Mouse (Mus musculus) liver, adult 2 months (tissue): Measurements from ENCODE around the gene Ruvbl2. TPM values are rescaled to one million over a fixed set of nuclear protein-coding genes. Genes with fewer than 3 reads are reported as not detected.
A peak's percentile ranks its signal among the peaks of the same experiment; 100 is the strongest.

Experiments
- DNase-seq: peaks from one replicate; pipeline ENCODE4 v3.0.0-alpha.2; 2011; ENCODE audit warnings: low read depth, low spot score; ENCODE audit errors: extremely low read depth
- H3K27ac ChIP-seq: fragments of 200-500 bp; replicated peaks from 2 replicates; pipeline ENCODE4 v1.5.1; 2012; ENCODE audit warnings: low read depth, mild to moderate bottlenecking, control low read depth, inconsistent platforms, low read length; ENCODE audit not compliant: insufficient read depth
- H3K27me3 ChIP-seq: fragments of 200-500 bp; 2 replicates; pipeline ENCODE4 v1.6.1; 2012; ENCODE audit warnings: mild to moderate bottlenecking, moderate library complexity, low read length, inconsistent platforms; ENCODE audit not compliant: control insufficient read depth, insufficient read depth
- H3K36me3 ChIP-seq: fragments of 200-500 bp; 2 replicates; pipeline ENCODE4 v1.6.1; 2012; ENCODE audit warnings: low read length, inconsistent platforms; ENCODE audit not compliant: control insufficient read depth, insufficient read depth
- H3K4me1 ChIP-seq: fragments of 200-500 bp; 2 replicates; pipeline ENCODE4 v1.6.1; 2011; ENCODE audit warnings: low read length; ENCODE audit not compliant: control insufficient read depth, insufficient read depth
- H3K4me3 ChIP-seq: fragments of 200-500 bp; 2 replicates; pipeline ENCODE4 v1.5.1; 2011; ENCODE audit warnings: low read depth, mild to moderate bottlenecking, control low read depth, low read length, moderate library complexity; ENCODE audit not compliant: insufficient read depth
- H3K79me2 ChIP-seq: fragments of 200-500 bp; 2 replicates; pipeline ENCODE4 v1.6.1; 2012; ENCODE audit warnings: inconsistent platforms, mild to moderate bottlenecking, low read length, moderate library complexity; ENCODE audit not compliant: control insufficient read depth, insufficient read depth
- H3K9ac ChIP-seq: fragments of 200-500 bp; 2 replicates; pipeline ENCODE4 v1.6.1; 2012; ENCODE audit warnings: low read depth, mild to moderate bottlenecking, control low read depth, inconsistent platforms, low read length
- CTCF ChIP-seq: fragments of 200-500 bp; IDR thresholded peaks from 2 replicates; pipeline ENCODE4 v1.5.1; 2011; ENCODE audit warnings: low read depth, low read length, control low read depth
- POLR2A ChIP-seq: fragments of 200-500 bp; IDR thresholded peaks from 2 replicates; pipeline ENCODE4 v1.6.1; 2011; ENCODE audit warnings: low read length, control low read depth; ENCODE audit not compliant: insufficient read depth; ENCODE audit errors: extremely low read depth
- WGBS: fragments of 180-500 bp; shearing (Covaris S2); methylation state at CpG from one replicate; pipeline ENCODE4 v1.1.7; 2018; 5-methylcytosine and 5-hydroxymethylcytosine counted together
- polyA plus RNA-seq: library from polyadenylated mRNA; depleted of rRNA; stranded (reverse); fragments of >200 nt; gene quantifications from 2 replicates; pipeline ENCODE4 v1.2.3, GENCODE M21; 2012
- total RNA-seq: library from RNA; depleted of rRNA; stranded (reverse); fragments of >200 nt; gene quantifications from 2 replicates; pipeline ENCODE4 v1.2.3, GENCODE M21; 2014

Gene Ruvbl2
- total and polyA plus RNA-seq, 2 experiments: 8.9 to 28.8 TPM

DNA sequence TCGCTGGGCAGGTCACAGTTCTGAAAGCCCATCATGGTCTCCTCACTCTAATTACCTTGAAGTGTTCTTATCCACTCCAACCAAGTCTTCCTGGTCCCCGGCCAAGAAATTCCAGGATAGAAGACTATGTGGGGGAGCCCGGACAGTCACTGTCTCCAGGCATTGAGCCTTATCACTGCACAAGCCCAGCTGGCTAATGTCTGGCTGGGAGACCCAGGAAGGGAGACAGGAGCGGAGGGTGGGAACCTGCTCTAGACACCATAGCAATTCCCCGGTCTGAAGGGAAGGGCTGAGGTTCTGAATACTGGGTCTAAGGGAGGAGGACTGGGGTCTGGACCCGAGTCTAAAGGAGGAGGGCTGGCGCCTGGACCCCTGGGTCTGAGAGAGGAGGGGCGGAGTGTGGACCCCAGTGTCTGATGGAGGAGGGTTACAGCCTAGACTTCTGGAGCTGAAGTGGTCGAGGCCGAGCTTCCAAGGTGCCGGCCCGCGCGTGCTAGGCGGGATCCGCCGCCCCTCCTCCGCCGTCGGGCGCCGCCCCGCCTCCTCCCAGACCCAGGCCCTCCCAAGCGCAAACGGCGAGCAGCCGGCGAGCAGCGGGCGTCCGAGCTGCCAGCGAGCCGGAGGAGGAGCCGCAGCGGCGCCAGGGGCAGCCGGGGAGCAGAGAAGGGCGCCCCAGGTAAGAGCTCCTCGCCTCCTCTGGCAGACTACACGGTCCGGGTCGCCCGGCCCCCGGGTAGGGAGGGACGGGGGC is 24.6 kb downstream of the Ruvbl2 start, which contains the start of gene Ntf5:
Gene Ntf5, plus strand, starts transcription at position 583 of the 751 bp plus-strand sequence.
- Histone ChIP-seq H3K27ac (no peak within 1 kb of the TSS), H3K36me3 (no peaks in the 10 kb centered on the region), H3K79me2 (no peaks in the 10 kb centered on the region), H3K4me1 (no peaks in the 10 kb centered on the region), H3K4me3 (peak within 1 kb of the TSS; percentile 41; the same call in 1 of the 2 replicates), H3K27me3 (peaks cover 17% of the 10 kb centered on the region; the same call in 1 of the 2 replicates), H3K9ac (peak within 1 kb of the TSS; percentile 58)
- WGBS: 6% methylated on average over 45 of the region's 45 CpGs
- DNase-seq: no peak
- TF ChIP-seq POLR2A: no peak
- TF ChIP-seq CTCF: no peak

DNA sequence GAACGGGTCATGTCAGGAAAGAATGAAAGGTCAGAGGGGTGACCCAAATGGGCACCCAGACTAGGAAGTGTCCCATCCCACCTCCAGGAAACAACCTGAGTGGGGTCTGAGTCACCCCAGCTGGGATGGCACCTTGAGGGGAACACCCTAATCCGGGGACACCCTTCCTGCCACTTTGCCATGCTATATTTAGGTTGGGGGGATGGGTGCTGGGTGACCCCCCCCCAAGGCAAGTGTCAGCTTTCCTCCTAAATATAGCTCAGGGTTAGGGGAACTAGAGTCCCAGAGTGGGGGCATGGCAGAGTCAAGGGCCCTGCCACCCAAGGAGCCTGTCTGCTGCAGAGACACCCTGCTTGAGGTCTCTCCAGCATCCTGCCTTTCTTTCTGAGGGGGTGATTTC is 25.5 kb downstream of the Ruvbl2 start:
- H3K27ac ChIP-seq: no peak overlapping the region
- no peak for DNase-seq
- 77% methylated on average over 2 of the region's 2 CpGs for WGBS
- TF ChIP-seq POLR2A (no peak), CTCF (no peak)
- no peaks in the 10 kb centered on the region for H3K4me1 ChIP-seq
- no peak overlapping the region for H3K4me3 ChIP-seq
- no peaks in the 10 kb centered on the region for H3K36me3 ChIP-seq
- peaks cover 20% of the 10 kb centered on the region; the same call in 1 of the 2 replicates for H3K27me3 ChIP-seq
- H3K9ac ChIP-seq: no peak overlapping the region
- H3K79me2 ChIP-seq: no peaks in the 10 kb centered on the region

DNA sequence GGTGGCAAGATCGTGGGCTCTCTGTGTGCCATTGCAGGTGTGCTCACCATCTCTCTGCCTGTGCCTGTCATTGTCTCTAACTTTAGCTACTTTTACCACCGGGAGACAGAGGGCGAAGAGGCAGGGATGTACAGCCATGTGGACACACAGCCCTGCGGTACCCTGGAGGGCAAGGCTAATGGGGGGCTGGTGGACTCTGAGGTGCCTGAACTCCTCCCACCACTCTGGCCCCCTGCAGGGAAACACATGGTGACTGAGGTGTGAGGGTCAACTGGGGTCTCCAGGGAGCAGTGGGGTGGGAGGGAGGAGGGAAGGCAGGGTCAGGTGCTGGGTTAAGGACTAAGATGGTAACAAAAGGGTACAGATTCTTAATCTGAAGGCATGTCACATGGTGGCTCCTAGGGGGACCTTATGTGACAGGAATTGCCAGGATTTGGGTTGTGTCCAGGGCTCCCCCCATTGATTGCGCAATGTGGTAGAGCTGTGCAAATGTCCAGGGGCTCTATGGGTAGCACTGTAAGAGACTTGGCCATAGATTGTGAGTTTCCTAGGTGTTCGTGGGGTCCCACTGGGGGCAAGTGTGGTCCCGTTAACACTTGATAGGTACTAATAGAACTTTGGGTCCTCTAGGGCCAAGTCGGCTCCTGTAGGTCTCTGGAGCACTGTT is 28.3 kb downstream of the Ruvbl2 start:
- 85% methylated on average over 8 of the region's 8 CpGs for WGBS
- H3K9ac ChIP-seq: no peak overlapping the region
- peaks cover 18% of the 10 kb centered on the region for H3K27me3 ChIP-seq
- H3K36me3 ChIP-seq: no peaks in the 10 kb centered on the region
- H3K4me1 ChIP-seq: peaks cover 2% of the 10 kb centered on the region; the same call in 1 of the 2 replicates
- TF ChIP-seq POLR2A (no peak), CTCF (no peak)
- DNase-seq: no peak
- H3K27ac ChIP-seq: no peak overlapping the region
- H3K4me3 ChIP-seq: no peak overlapping the region
- no peaks in the 10 kb centered on the region for H3K79me2 ChIP-seq

DNA sequence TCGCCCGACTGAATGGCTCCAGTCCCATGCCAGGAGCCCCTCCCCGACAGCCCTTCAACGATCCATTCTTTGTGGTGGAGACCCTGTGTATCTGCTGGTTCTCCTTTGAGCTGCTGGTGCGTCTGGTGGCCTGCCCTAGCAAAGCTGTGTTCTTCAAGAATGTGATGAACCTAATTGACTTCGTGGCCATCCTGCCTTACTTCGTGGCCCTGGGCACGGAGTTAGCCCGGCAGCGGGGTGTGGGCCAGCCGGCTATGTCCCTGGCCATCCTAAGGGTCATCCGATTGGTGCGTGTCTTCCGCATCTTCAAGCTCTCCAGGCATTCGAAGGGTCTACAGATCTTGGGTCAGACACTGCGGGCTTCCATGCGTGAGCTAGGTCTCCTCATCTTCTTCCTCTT is 28.9 kb downstream of the Ruvbl2 start:
- no peak overlapping the region for H3K27ac ChIP-seq
- H3K4me1 ChIP-seq: peaks cover 2% of the 10 kb centered on the region; the same call in 1 of the 2 replicates
- H3K27me3 ChIP-seq: peaks cover 12% of the 10 kb centered on the region
- H3K4me3 ChIP-seq: no peak overlapping the region
- no peak overlapping the region for H3K9ac ChIP-seq
- TF ChIP-seq POLR2A (no peak), CTCF (no peak)
- DNase-seq: no peak
- no peaks in the 10 kb centered on the region for H3K36me3 ChIP-seq
- no peaks in the 10 kb centered on the region for H3K79me2 ChIP-seq
- 90% methylated on average over 17 of the region's 17 CpGs for WGBS

GRCm38 (mm10) chr7:45408351-45408750 is 29.5 kb downstream of the Ruvbl2 start:
- TF ChIP-seq POLR2A (no peak), CTCF (no peak)
- WGBS: 73% methylated on average over 7 of the region's 7 CpGs
- Histone ChIP-seq H3K79me2 (no peaks in the 10 kb centered on the region), H3K4me1 (peaks cover 2% of the 10 kb centered on the region; the same call in 1 of the 2 replicates), H3K27me3 (peaks cover 12% of the 10 kb centered on the region), H3K27ac (no peak overlapping the region), H3K9ac (no peak overlapping the region), H3K36me3 (no peaks in the 10 kb centered on the region), H3K4me3 (no peak overlapping the region)
- DNase-seq: no peak
